Mouse (Mus musculus) A20 (cell line): ENCODE data around the gene Trio.

ENCODE experiments used
- DNase-seq: peaks from one replicate; pipeline ENCODE4 v3.0.0-alpha.2; 2011; ENCODE audit warnings: low read depth, low spot score

The Trio gene

GRCm38 (mm10) chr15:27774481-27774880 lies 251.2 kb downstream of the Trio start:
- peak; percentile 51 for DNase-seq

GRCm38 (mm10) chr15:27772125-27772627 lies 253.5 kb downstream of the Trio start:
- DNase-seq = peak; percentile 81

- DNase-seq = peak; percentile 81
These were observed 254.1 kb downstream of the Trio start for GRCm38 (mm10) chr15:27771581-27771980.

- DNase-seq = peak; percentile 88
These were observed 255.0 kb downstream of the Trio start for GRCm38 (mm10) chr15:27770513-27771196.

GRCm38 (mm10) chr15:27761416-27761815 lies 264.2 kb downstream of the Trio start:
- DNase-seq = no peak

GRCm38 (mm10) chr15:27760655-27761054 lies 265.0 kb downstream of the Trio start:
- DNase-seq = no peak

- no peak for DNase-seq
These were observed 265.8 kb downstream of the Trio start for GRCm38 (mm10) chr15:27759890-27760289.

GRCm38 (mm10) chr15:27758680-27759079 lies 267.0 kb downstream of the Trio start:
- DNase-seq = no peak

GRCm38 (mm10) chr15:27756426-27756825 lies 269.2 kb downstream of the Trio start:
- DNase-seq = no peak

- peak; percentile 86 for DNase-seq
These were observed 270.9 kb downstream of the Trio start for GRCm38 (mm10) chr15:27754571-27755260.

GRCm38 (mm10) chr15:27753923-27754322 lies 271.7 kb downstream of the Trio start:
- DNase-seq = no peak

GRCm38 (mm10) chr15:27752677-27753342 lies 272.8 kb downstream of the Trio start:
- DNase-seq = no peak

- peak; percentile 75 for DNase-seq
These were observed 273.8 kb downstream of the Trio start for GRCm38 (mm10) chr15:27751612-27752405.

GRCm38 (mm10) chr15:27748739-27749138 lies 276.9 kb downstream of the Trio start:
- no peak for DNase-seq

- DNase-seq = no peak
These were observed 278.1 kb downstream of the Trio start for GRCm38 (mm10) chr15:27747512-27747911.

- DNase-seq = no peak
These were observed 280.7 kb downstream of the Trio start for GRCm38 (mm10) chr15:27744995-27745394.

GRCm38 (mm10) chr15:27740080-27740479 lies 285.6 kb downstream of the Trio start:
- DNase-seq = no peak

- no peak for DNase-seq
These were observed 293.8 kb downstream of the Trio start for GRCm38 (mm10) chr15:27731818-27732217.

- DNase-seq = no peak
These were observed 299.4 kb downstream of the Trio start for GRCm38 (mm10) chr15:27726228-27726627.

GRCm38 (mm10) chr15:27724796-27725680 lies 300.6 kb downstream of the Trio start:
- DNase-seq = no peak

- DNase-seq = no peak
These were observed 301.4 kb downstream of the Trio start for GRCm38 (mm10) chr15:27724298-27724697.
